Mouse (Mus musculus): ENCODE results near the gene Tjp3. TPM values are rescaled to one million over a fixed set of nuclear protein-coding genes. Genes with fewer than 3 reads are reported as not detected.

Tjp3 gene
- polyA plus RNA-seq, 2 experiments = 0.37 to 0.38 TPM

GRCm38 (mm10) chr10:81299585-81300351, 8.4 kb upstream of the Tjp3 start:
- H3K36me3 ChIP-seq (replicated peaks; ENCODE audit: control insufficient read depth, insufficient read depth, low read depth) = no peaks in the 10 kb centered on the region
- H3K4me3 ChIP-seq (ENCODE audit: insufficient read depth in 1 of 2, low read depth in 2 of 2, low read length in 2 of 2) = no peak overlapping the region
- no peak for DNase-seq (ENCODE audit: low read depth in 3 of 3, low spot score in 3 of 3)
- peaks cover 19 to 54% of the 10 kb centered on the region in 2 experiments for H3K4me1 ChIP-seq (replicated peaks; ENCODE audit: control insufficient read depth in 2 of 2, insufficient read depth in 2 of 2, low read length in 1 of 2)
- WGBS (ENCODE audit: insufficient replicate concordance) = 61% methylated on average over 14 of the region's 14 CpGs
- H3K9me3 ChIP-seq (ENCODE audit: control insufficient read depth, low read length) = no peaks in the 10 kb centered on the region
- H3K27me3 ChIP-seq (ENCODE audit: control insufficient read depth, insufficient read depth, low read length) = no peaks in the 10 kb centered on the region
- no peak overlapping the region for H3K9ac ChIP-seq (replicated peaks)
- peak overlapping the region; percentile 4 for H3K27ac ChIP-seq
- 0 out of 2 replicates have a peak, but pooled peaks have one; percentile 2 for ATAC-seq (ENCODE audit: insufficient read depth)
- no peak overlapping the region; the same call in 1 of the 2 replicates for H3K4me2 ChIP-seq (ENCODE audit: low read depth)
- peak; percentile 11; the same call in 1 of the 2 replicates for TF ChIP-seq CTCF (IDR thresholded peaks at IDR 0.05; ENCODE audit: low read depth)
- no peak for TF ChIP-seq EP300 (IDR thresholded peaks at IDR 0.05; ENCODE audit: low read depth)

GRCm38 (mm10) chr10:81298369-81299100, 7.2 kb upstream of the Tjp3 start:
- no peak overlapping the region for H3K4me2 ChIP-seq (ENCODE audit: low read depth)
- WGBS (ENCODE audit: insufficient replicate concordance) = 63% methylated on average over 17 of the region's 17 CpGs
- no peak overlapping the region for H3K4me3 ChIP-seq (ENCODE audit: insufficient read depth in 1 of 2, low read depth in 2 of 2, low read length in 2 of 2)
- H3K36me3 ChIP-seq (replicated peaks; ENCODE audit: control insufficient read depth, insufficient read depth, low read depth) = no peaks in the 10 kb centered on the region
- H3K9me3 ChIP-seq (ENCODE audit: control insufficient read depth, low read length) = no peaks in the 10 kb centered on the region
- H3K27me3 ChIP-seq (ENCODE audit: control insufficient read depth, insufficient read depth, low read length) = no peaks in the 10 kb centered on the region
- TF ChIP-seq CTCF (IDR thresholded peaks at IDR 0.05; ENCODE audit: low read depth) (no peak), EP300 (IDR thresholded peaks at IDR 0.05; ENCODE audit: low read depth) (no peak)
- DNase-seq (ENCODE audit: low read depth in 3 of 3, low spot score in 3 of 3) = no peak
- no peak overlapping the region for H3K9ac ChIP-seq (replicated peaks)
- no peak for ATAC-seq (ENCODE audit: insufficient read depth)
- no peak overlapping the region; the same call in none of the 2 replicates for H3K27ac ChIP-seq
- H3K4me1 ChIP-seq (replicated peaks; ENCODE audit: control insufficient read depth in 2 of 2, insufficient read depth in 2 of 2, low read length in 1 of 2) = peaks cover 25 to 58% of the 10 kb centered on the region in 2 experiments

DNA sequence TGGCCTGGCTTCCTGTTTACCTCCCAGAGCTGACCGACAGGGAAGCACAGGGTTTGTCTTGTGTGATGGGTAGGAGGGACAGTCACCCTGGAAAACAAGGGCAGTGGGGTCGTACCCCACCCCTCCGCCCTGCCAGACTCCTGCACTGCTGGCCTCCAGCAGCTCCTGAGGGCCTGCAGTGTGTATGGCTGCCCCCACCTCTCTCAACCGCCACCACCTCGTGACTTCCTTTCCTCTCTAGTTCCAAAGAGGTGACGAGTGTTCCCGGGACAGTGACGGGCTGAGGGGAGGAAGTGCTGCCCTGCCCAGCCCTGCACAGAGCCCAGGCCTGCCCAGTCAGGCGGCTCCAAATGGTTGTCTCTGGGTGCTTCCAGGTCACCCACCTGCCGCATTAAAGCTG, 6.5 kb upstream of the Tjp3 start:
- Histone ChIP-seq H3K4me2 (ENCODE audit: low read depth) (no peak overlapping the region; the same call in 1 of the 2 replicates), H3K27ac (no peak overlapping the region), H3K4me1 (replicated peaks; ENCODE audit: control insufficient read depth in 2 of 2, insufficient read depth in 2 of 2, low read length in 1 of 2) (peaks cover 18 to 51% of the 10 kb centered on the region in 2 experiments), H3K9ac (replicated peaks) (no peak overlapping the region), H3K36me3 (replicated peaks; ENCODE audit: control insufficient read depth, insufficient read depth, low read depth) (no peaks in the 10 kb centered on the region), H3K4me3 (ENCODE audit: insufficient read depth in 1 of 2, low read depth in 2 of 2, low read length in 2 of 2) (no peak overlapping the region), H3K9me3 (ENCODE audit: control insufficient read depth, low read length) (no peaks in the 10 kb centered on the region), H3K27me3 (ENCODE audit: control insufficient read depth, insufficient read depth, low read length) (no peaks in the 10 kb centered on the region)
- DNase-seq (ENCODE audit: low read depth in 3 of 3, low spot score in 3 of 3) (no peak), ATAC-seq (ENCODE audit: insufficient read depth) (no peak)
- 24% methylated on average over 10 of the region's 10 CpGs for WGBS (ENCODE audit: insufficient replicate concordance)
- TF ChIP-seq CTCF (IDR thresholded peaks at IDR 0.05; ENCODE audit: low read depth) = no peak
- TF ChIP-seq EP300 (IDR thresholded peaks at IDR 0.05; ENCODE audit: low read depth) = no peak

DNA sequence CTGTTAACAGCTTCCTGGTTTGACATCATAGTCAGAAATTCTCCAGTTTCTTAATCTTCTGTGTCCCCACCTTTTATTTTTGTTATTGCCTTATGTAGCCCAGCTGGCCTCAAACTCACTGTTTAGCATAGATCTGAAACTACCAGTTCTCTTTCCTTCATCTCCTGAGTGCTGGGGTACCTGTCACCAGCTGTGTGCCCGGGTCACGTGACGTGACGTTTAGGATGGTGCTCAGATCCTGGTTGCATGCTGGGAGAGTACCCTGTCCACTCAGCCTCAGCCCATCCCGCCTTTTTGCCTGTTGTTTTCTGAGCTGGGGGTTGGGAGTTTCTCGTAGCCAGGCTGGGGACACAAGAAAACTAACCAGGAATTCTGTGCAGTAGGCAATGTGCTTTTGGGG, 5.9 kb upstream of the Tjp3 start:
- Histone ChIP-seq H3K4me2 (ENCODE audit: low read depth) (no peak overlapping the region), H3K4me1 (replicated peaks; ENCODE audit: control insufficient read depth in 2 of 2, insufficient read depth in 2 of 2, low read length in 1 of 2) (peaks cover 12 to 48% of the 10 kb centered on the region in 2 experiments), H3K9ac (replicated peaks) (no peak overlapping the region), H3K27me3 (ENCODE audit: control insufficient read depth, insufficient read depth, low read length) (no peaks in the 10 kb centered on the region), H3K36me3 (replicated peaks; ENCODE audit: control insufficient read depth, insufficient read depth, low read depth) (no peaks in the 10 kb centered on the region), H3K9me3 (ENCODE audit: control insufficient read depth, low read length) (no peaks in the 10 kb centered on the region), H3K27ac (no peak overlapping the region), H3K4me3 (ENCODE audit: insufficient read depth in 1 of 2, low read depth in 2 of 2, low read length in 2 of 2) (no peak overlapping the region)
- TF ChIP-seq EP300 (IDR thresholded peaks at IDR 0.05; ENCODE audit: low read depth) (no peak), CTCF (IDR thresholded peaks at IDR 0.05; ENCODE audit: low read depth) (no peak)
- whole genome bisulfite sequencing (ENCODE audit: insufficient replicate concordance) = 57% methylated on average over 6 of the region's 6 CpGs
- no peak for DNase-seq (ENCODE audit: low read depth in 3 of 3, low spot score in 3 of 3)
- ATAC-seq (ENCODE audit: insufficient read depth) = no peak

DNA sequence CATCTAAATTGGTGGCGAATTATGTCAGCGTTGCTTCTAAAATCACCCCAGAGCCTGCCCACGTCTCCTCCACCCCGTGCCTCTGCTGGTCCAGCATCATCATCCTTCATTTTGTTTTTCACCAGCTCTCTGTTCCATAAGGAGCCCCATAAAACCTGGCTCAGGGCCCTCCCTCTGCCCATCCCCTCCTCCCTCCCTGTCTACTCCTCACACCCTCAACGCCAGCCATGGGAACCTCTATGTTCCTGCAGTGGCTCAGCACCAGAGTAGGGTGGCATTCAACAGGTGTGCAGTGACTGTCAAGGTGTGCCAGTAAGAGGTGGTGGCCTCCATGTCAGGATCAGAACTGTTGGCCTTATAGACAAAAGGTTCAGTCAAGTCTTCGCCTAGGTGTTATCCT, 3.8 kb upstream of the Tjp3 start:
- no peak for TF ChIP-seq EP300 (IDR thresholded peaks at IDR 0.05; ENCODE audit: low read depth)
- TF ChIP-seq CTCF (IDR thresholded peaks at IDR 0.05; ENCODE audit: low read depth) = no peak
- H3K27me3 ChIP-seq (ENCODE audit: control insufficient read depth, insufficient read depth, low read length) = no peaks in the 10 kb centered on the region; the same call in 1 of the 2 replicates
- peaks cover 14 to 49% of the 10 kb centered on the region in 2 experiments for H3K4me1 ChIP-seq (replicated peaks; ENCODE audit: control insufficient read depth in 2 of 2, insufficient read depth in 2 of 2, low read length in 1 of 2)
- H3K36me3 ChIP-seq (replicated peaks; ENCODE audit: control insufficient read depth, insufficient read depth, low read depth) = no peaks in the 10 kb centered on the region
- no peak overlapping the region for H3K4me3 ChIP-seq (ENCODE audit: insufficient read depth in 1 of 2, low read depth in 2 of 2, low read length in 2 of 2)
- H3K27ac ChIP-seq = no peak overlapping the region
- H3K9me3 ChIP-seq (ENCODE audit: control insufficient read depth, low read length) = no peaks in the 10 kb centered on the region
- H3K9ac ChIP-seq (replicated peaks) = no peak overlapping the region
- DNase-seq (ENCODE audit: low read depth in 3 of 3, low spot score in 3 of 3) = no peak
- no peak for ATAC-seq (ENCODE audit: insufficient read depth)
- no peak overlapping the region; the same call in 1 of the 2 replicates for H3K4me2 ChIP-seq (ENCODE audit: low read depth)
- WGBS (ENCODE audit: insufficient replicate concordance) = 81% methylated on average over 6 of the region's 6 CpGs
